Mouse (Mus musculus): ENCODE results near the gene Papss2.

DNA sequence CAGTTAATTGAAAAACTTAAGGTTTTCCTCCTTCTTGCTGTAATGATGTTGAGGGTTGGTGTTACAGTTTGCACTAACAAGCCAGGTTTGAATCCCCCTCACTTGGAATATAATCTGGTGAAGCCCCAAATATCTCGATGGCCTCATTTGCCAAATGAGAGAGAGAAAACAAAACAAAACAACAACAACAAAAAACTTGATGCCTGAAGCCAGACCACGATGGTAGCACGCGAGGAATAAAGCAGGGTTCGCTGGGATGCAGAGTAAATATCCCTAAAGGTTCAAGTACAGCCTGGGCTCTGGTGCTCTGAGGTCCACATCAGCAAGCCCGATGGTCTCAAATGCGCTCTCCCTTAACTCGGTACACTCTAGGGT lies 472 bp upstream of the Papss2 start:
- TF ChIP-seq CTCF (IDR thresholded peaks at IDR 0.05; ENCODE audit: borderline replicate concordance, extremely low read depth, insufficient read depth, insufficient read length) (no peak), POLR2A (IDR thresholded peaks at IDR 0.05; ENCODE audit: borderline replicate concordance, extremely low read depth, insufficient read depth, insufficient read length, poor library complexity, severe bottlenecking) (no peak)

Measured in brain, embryonic 14.5 days (tissue).